Mouse (Mus musculus) heart, embryonic 12.5 days (tissue): ENCODE measurements at regions not wholly inside any gene's neighbourhood (a gene's known extent, or its start where the extent isn't known, plus 50 kb on each side); places are given as distances from the start of the nearest gene placed in this dataset.
A peak's percentile ranks its signal among the peaks of the same experiment; 100 is the strongest.

Experiments used
- ATAC-seq: fragments of 200-750 bp; cut with Nextera tagmentation; 2 replicates; pipeline ENCODE4 v1.8.0; 2017; ENCODE audit warnings: moderate TSS enrichment, moderate library complexity; ENCODE audit not compliant: insufficient number of reproducible peaks, low FRiP score
- H3K27ac ChIP-seq: fragments of 300-500 bp; sonication (generic); 2 replicates; pipeline ENCODE4 v1.5.1; 2016; ENCODE audit warnings: mild to moderate bottlenecking, moderate library complexity; ENCODE audit not compliant: poor library complexity, severe bottlenecking
- H3K27me3 ChIP-seq: fragments of 300-500 bp; sonication (generic); replicated peaks from 2 replicates; pipeline ENCODE4 v1.6.1; 2016; ENCODE audit warnings: mild to moderate bottlenecking, moderate library complexity
- H3K36me3 ChIP-seq: fragments of 300-500 bp; sonication (generic); 2 replicates; pipeline ENCODE4 v1.6.1; 2016; ENCODE audit warnings: mild to moderate bottlenecking, moderate library complexity
- H3K4me1 ChIP-seq: fragments of 300-500 bp; sonication (generic); replicated peaks from 2 replicates; pipeline ENCODE4 v1.6.1; 2016; ENCODE audit warnings: mild to moderate bottlenecking
- H3K4me2 ChIP-seq: fragments of 300-500 bp; sonication (generic); 2 replicates; pipeline ENCODE4 v1.6.1; 2016; ENCODE audit warnings: mild to moderate bottlenecking, moderate library complexity
- H3K4me3 ChIP-seq: fragments of 300-500 bp; sonication (generic); 2 replicates; pipeline ENCODE4 v1.5.1; 2016; ENCODE audit warnings: mild to moderate bottlenecking
- H3K9ac ChIP-seq: fragments of 300-500 bp; sonication (generic); 2 replicates; pipeline ENCODE4 v1.6.1; 2016; ENCODE audit warnings: mild to moderate bottlenecking, moderate library complexity
- H3K9me3 ChIP-seq: fragments of 300-500 bp; sonication (generic); replicated peaks from 2 replicates; pipeline ENCODE4 v1.6.1; 2016; ENCODE audit warnings: mild to moderate bottlenecking, moderate library complexity
- WGBS: fragments of 180-500 bp; shearing (Covaris S2); methylation state at CpG from one replicate; pipeline ENCODE4 v1.1.7; 2016; 5-methylcytosine and 5-hydroxymethylcytosine counted together

DNA sequence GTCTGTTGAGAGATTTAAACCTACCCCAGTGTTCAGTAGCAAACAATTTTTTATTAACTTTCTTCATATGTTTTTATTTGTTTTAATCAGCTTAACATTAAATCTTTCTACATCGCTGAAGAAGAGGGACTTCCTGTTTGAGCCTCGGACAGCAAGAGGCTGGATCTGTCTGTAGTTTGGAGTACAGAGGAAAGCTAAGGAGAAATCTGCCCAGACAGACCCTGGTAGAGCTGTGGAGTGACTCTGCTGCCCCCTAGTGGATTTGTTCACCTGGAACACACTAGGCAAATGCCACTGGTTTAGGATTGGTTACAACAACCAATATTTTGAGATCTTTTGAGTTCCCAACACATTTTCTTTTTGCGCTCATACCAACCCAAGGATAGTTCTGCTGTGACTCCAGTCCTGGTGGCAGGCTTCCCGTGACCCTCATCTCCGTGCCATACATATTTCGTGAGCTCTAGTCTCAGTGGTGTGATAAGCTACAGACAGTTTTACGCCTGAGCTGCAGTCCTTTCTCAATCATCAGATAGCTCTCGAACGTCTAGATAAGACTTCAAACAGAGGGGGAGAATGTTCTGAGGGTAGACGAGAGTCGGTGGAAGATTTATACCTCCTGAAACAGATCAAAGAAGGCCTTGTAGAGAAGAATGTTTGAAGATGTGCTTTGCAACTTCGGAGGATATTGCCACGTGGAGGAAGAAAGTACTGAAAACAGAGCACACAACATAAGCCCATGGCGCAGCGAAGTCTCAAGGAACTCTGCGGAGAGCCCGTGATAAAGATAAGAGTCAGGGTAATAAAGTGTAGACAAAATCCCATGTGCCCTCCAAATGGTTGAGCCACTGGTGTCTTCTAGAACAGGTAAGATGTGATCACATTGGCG is 119.0 kb upstream of the Nabp1 start:
- Histone ChIP-seq H3K27ac (no peak overlapping the region), H3K4me3 (no peak overlapping the region), H3K27me3 (no peaks in the 10 kb centered on the region), H3K4me1 (peaks cover 17% of the 10 kb centered on the region), H3K36me3 (no peaks in the 10 kb centered on the region), H3K9me3 (no peaks in the 10 kb centered on the region), H3K4me2 (peak overlapping the region; percentile 62), H3K9ac (peak overlapping the region; percentile 27; the same call in 1 of the 2 replicates)
- peak; percentile 83 for ATAC-seq
- 21% methylated on average over 18 of the region's 18 CpGs for WGBS

DNA sequence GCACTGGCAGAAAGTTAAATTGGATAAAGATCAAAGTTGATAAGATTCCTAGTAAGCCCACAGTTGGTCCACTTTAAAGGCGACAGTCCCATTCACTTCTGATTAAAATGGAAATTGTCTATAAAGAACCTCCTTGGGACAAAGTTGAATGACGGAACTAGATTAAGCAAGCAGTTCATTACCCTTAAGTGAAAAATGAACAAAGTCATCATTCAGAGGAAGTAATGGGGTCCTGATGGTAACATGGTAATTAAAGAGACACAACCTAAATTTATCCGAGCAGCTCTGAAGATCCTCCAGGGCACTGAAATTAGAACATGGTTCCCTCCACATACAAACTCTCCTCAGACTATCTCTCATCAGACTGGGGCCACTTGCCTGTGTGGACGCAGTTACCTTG is 116.4 kb upstream of the Nabp1 start:
- Histone ChIP-seq H3K4me2 (no peak overlapping the region), H3K27ac (no peak overlapping the region), H3K4me1 (peaks cover 23% of the 10 kb centered on the region), H3K4me3 (no peak overlapping the region), H3K9me3 (no peaks in the 10 kb centered on the region), H3K36me3 (no peaks in the 10 kb centered on the region), H3K27me3 (no peaks in the 10 kb centered on the region), H3K9ac (no peak overlapping the region)
- 88% methylated on average over 4 of the region's 4 CpGs for WGBS
- no peak for ATAC-seq

DNA sequence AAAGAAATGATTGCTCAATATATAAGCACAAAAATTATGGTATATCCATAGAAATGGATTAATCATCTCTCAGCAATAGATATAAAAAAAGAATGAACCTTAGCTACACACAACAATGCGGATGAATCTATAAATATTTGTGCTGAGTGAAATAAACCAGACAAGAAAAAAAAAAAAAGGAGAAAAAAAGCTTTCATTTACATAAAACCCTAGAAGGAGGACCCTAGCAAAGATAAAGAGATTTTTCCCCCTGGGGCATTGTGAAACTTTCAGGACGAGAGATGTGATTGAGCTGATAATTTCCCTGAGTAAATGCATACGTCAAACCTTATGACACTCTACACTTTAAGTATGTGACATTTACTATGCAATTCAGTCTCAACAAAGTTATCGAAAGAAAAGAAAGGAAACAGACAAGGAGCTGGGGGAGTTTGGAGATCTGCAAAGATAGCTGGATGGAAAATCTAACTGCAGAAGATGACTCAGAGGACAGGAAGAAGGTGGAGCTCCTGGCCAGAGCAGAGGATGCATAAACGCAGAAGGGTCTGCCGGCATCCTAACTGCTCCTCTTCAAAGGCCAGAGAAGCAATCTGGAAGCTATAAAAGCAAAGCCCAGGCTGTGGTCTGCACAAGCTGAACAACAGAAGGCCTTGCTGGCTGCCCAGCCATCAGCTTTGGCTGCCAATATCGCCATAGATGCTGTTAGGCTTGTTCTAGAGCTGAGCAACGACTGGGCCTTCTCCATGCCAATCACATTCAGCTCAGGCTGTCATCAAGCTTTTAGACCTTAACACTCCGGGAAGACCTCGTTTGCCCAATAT is 115.6 kb upstream of the Nabp1 start:
- H3K4me2 ChIP-seq, result no peak overlapping the region
- H3K9me3 ChIP-seq, result no peaks in the 10 kb centered on the region
- H3K4me3 ChIP-seq, result no peak overlapping the region
- no peaks in the 10 kb centered on the region for H3K27me3 ChIP-seq
- no peaks in the 10 kb centered on the region for H3K36me3 ChIP-seq
- ATAC-seq, result 0 out of 2 replicates have a peak, but pooled peaks have one; percentile 37
- H3K27ac ChIP-seq, result no peak overlapping the region
- 47% methylated on average over 10 of the region's 10 CpGs for WGBS
- peaks cover 23% of the 10 kb centered on the region for H3K4me1 ChIP-seq
- no peak overlapping the region for H3K9ac ChIP-seq

DNA sequence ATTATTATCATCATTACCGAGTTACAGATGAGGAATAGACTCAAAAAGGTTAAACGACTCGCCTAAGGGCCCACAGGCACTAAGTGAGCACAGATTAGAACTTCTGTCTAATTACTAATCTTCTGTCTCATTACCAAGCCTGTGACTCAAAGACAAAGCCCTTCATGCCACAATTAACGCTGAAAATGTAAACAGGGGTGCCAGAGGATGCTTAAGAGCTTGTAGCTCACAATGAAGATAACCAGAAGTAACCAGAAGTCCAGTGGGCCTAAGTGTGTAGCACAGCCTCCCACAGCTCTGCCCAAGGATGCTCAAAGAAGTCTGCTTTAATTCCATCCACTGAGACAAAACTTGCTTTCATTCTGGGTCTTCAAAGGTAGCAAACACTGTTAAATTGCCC is 113.7 kb upstream of the Nabp1 start:
- ATAC-seq, result no peak
- Histone ChIP-seq H3K4me1 (peaks cover 17% of the 10 kb centered on the region), H3K9ac (no peak overlapping the region), H3K4me2 (no peak overlapping the region), H3K27me3 (no peaks in the 10 kb centered on the region), H3K36me3 (no peaks in the 10 kb centered on the region), H3K27ac (no peak overlapping the region), H3K9me3 (no peaks in the 10 kb centered on the region), H3K4me3 (no peak overlapping the region)
- WGBS, result 42% methylated on average over 4 of the region's 4 CpGs

DNA sequence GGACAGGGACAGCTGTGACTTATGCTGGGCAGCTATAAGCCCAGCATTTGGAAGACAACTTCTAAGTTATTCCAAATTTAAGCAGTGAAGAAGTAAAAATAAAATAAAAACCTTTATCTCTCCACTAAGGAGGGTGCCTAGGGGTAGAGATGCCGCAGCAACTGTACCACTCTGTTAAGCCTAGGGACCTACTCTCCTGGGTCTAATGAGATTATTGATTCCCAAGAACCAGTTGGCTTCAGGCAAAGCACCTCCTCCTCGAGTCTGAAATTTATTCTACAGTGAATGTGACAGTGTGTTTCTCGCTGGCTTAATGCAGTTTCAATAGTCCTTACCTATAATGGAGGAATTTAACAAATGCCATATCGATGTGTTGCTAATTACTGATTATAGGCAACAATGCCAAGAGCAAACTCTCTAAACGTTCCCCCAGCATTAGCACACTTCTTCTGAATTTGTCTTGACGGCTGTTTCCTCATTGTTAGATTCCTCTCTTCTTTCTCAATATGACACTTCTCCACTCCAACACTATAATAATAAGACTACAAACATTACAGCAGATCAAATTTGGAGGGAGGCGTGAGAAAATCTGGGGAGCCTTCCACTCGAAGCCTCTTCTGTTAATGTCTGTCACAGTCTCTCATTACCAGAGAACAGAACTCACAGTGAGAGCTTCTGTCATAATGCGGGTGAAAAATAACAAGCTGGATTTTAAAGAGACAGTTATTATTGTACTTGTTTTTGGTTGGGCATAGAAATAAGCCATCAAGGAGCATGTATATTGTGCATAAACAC is 112.6 kb upstream of the Nabp1 start:
- WGBS, result 71% methylated on average over 9 of the region's 9 CpGs
- Histone ChIP-seq H3K27ac (no peak overlapping the region), H3K9me3 (no peaks in the 10 kb centered on the region), H3K36me3 (no peaks in the 10 kb centered on the region), H3K27me3 (no peaks in the 10 kb centered on the region), H3K4me2 (no peak overlapping the region), H3K4me3 (no peak overlapping the region), H3K4me1 (peaks cover 17% of the 10 kb centered on the region), H3K9ac (no peak overlapping the region)
- no peak for ATAC-seq

DNA sequence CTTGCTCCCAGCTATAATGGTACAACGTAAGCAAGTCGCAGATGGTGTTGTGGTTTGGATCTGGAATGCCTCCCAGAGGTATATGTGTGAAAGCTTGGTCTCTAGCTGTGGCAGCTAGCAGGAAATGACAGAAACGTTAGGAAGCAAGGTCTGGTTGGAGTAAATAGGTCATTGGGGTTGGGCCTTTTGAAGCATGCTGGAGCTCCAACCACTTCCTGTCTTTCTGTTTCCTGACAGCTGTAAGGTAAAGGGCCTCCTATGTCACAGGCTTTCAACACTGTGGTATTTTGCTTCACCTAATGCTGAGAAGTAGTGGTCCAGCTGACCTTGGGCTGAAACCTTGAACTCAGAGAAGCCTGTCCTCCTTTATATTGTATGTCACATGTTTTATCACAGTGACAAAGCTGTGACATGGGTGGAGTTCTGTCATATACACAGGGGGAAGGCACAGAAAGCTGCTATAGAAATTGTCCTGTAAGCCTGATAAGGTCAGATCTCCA is 106.8 kb upstream of the Nabp1 start:
- H3K27ac ChIP-seq, result no peak overlapping the region
- H3K4me1 ChIP-seq, result no peaks in the 10 kb centered on the region; the same call in 1 of the 2 replicates
- 24% methylated on average over 3 of the region's 3 CpGs for WGBS
- ATAC-seq, result 0 out of 2 replicates have a peak, but pooled peaks have one; percentile 18
- no peak overlapping the region for H3K9ac ChIP-seq
- no peaks in the 10 kb centered on the region for H3K9me3 ChIP-seq
- H3K36me3 ChIP-seq, result no peaks in the 10 kb centered on the region
- no peaks in the 10 kb centered on the region for H3K27me3 ChIP-seq
- no peak overlapping the region for H3K4me2 ChIP-seq
- H3K4me3 ChIP-seq, result no peak overlapping the region

DNA sequence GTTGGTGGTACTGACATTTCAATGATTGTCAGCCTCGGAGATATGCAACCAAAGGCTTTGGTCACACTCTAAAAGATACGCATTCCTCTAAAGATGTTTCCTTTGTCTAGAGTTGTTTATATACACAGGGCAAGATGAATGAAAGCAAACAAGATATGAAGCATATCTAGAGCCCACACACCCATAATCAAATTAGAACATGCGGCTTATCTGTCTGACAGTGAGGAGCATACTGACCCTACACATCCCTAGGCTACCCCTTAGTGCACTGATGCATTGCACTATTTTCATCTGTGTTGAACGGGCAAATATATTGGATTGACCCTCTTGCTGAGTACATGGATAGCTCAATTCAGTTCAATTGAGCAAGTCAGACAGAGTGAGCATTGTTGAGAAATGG is 105.6 kb upstream of the Nabp1 start:
- Histone ChIP-seq H3K27me3 (no peaks in the 10 kb centered on the region), H3K27ac (no peak overlapping the region), H3K4me3 (no peak overlapping the region), H3K9me3 (no peaks in the 10 kb centered on the region), H3K4me2 (no peak overlapping the region), H3K9ac (no peak overlapping the region), H3K36me3 (no peaks in the 10 kb centered on the region), H3K4me1 (no peaks in the 10 kb centered on the region; the same call in 1 of the 2 replicates)
- WGBS, result 61% methylated on average over 4 of the region's 4 CpGs
- no peak for ATAC-seq

DNA sequence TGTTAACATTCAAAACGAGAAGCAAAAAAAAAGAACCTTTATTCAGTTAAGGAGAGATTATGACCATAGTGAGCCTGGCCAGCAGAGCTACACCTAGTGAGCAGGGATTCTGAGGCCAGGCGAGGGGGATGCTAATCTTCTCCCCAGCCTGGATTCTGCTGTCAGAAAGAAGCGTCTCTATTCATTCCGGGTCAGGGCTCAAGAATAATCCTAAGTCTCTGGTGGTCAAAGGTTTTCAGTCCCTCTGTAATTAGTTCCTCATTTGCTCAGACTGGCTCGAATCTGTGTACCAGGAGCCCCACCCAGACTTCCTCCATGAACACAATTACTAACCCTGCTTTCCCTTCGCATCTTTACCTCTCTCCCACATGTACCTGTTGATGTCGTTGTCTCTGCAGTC is 101.8 kb upstream of the Nabp1 start:
- Histone ChIP-seq H3K4me3 (no peak overlapping the region), H3K27me3 (no peaks in the 10 kb centered on the region), H3K9ac (no peak overlapping the region), H3K4me1 (peaks cover 4% of the 10 kb centered on the region; the same call in 1 of the 2 replicates), H3K27ac (no peak overlapping the region), H3K9me3 (no peaks in the 10 kb centered on the region), H3K36me3 (no peaks in the 10 kb centered on the region), H3K4me2 (no peak overlapping the region)
- no peak for ATAC-seq
- WGBS, result 48% methylated on average over 7 of the region's 7 CpGs

DNA sequence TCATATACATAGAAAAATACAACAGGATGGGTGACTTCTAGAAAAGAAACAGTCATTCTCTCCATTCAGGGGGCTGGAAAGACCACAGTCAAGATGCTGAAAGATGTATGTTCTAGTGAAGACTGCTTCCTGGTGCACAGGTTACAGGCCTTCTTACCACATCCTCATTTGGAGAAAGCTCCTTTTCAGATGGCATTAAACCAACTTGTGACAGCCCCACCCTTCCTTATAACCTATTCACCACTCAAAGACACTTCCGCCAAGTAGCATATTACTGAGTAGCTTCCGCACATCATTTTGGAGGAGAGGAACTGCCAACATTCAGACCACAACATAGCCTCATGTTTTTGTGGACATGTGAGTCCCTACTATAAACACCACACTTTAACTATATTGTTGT is 99.5 kb upstream of the Nabp1 start:
- no peak overlapping the region for H3K27ac ChIP-seq
- H3K27me3 ChIP-seq, result no peaks in the 10 kb centered on the region
- no peaks in the 10 kb centered on the region for H3K36me3 ChIP-seq
- H3K4me2 ChIP-seq, result no peak overlapping the region
- H3K9me3 ChIP-seq, result no peaks in the 10 kb centered on the region
- no peak overlapping the region for H3K9ac ChIP-seq
- no peak for ATAC-seq
- H3K4me3 ChIP-seq, result no peak overlapping the region
- H3K4me1 ChIP-seq, result 0 out of 2 replicates have a peak, but pooled peaks cover 4% of the 10 kb centered on the region
- 90% methylated on average over 2 of the region's 2 CpGs for WGBS

DNA sequence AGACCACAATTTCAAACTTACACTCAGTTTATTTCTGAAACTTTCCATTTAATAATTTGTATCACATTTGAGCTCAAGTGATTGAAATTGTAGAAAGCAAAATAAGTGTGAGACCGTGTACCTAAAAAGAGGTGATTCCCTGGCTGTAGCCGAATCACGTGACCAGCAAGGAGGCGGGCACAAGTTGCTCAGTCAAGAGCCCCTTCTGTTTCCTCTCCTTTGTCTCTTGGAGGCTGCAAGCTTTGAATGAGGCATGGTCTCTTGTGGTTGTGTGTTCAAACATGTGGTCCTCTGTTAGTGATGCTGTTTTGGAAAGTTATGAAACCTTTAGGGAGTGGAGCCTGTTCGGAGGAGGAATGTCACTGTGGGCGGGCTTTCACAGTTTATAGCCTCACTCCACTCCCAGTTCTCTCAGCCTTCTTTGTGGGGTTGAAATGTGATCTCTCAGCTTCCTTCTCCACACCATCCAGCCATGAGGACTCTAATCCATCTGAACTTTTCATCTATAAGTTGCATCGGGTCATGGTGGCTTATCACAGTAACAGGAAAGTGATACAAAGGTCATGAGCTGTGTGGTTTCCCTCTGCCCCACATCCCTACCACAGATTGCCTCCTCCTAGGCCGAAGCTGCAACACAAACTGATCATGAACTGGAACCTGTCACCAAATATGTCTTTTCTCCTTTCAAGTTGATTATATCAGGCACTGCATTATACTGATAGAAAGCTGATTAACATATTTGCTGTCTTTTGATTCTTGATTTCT is 94.3 kb upstream of the Nabp1 start:
- no peaks in the 10 kb centered on the region for H3K36me3 ChIP-seq
- no peak overlapping the region for H3K27ac ChIP-seq
- WGBS, result 80% methylated on average over 8 of the region's 8 CpGs
- H3K9me3 ChIP-seq, result 0 out of 2 replicates have a peak, but pooled peaks cover 3% of the 10 kb centered on the region
- H3K9ac ChIP-seq, result no peak overlapping the region
- no peak for ATAC-seq
- H3K4me2 ChIP-seq, result no peak overlapping the region
- H3K4me3 ChIP-seq, result no peak overlapping the region
- 0 out of 2 replicates have a peak, but pooled peaks cover 4% of the 10 kb centered on the region for H3K4me1 ChIP-seq
- H3K27me3 ChIP-seq, result no peaks in the 10 kb centered on the region
